Mouse (Mus musculus): ENCODE data around the gene Cpped1. TPM values are rescaled to one million over a fixed set of nuclear protein-coding genes. Genes with fewer than 3 reads are reported as not detected.
A peak's percentile ranks its signal among the peaks of the same experiment; 100 is the strongest.

Cpped1 gene
- polyA plus RNA-seq, 1 experiment from 2014 or later, result 13.2 TPM

DNA sequence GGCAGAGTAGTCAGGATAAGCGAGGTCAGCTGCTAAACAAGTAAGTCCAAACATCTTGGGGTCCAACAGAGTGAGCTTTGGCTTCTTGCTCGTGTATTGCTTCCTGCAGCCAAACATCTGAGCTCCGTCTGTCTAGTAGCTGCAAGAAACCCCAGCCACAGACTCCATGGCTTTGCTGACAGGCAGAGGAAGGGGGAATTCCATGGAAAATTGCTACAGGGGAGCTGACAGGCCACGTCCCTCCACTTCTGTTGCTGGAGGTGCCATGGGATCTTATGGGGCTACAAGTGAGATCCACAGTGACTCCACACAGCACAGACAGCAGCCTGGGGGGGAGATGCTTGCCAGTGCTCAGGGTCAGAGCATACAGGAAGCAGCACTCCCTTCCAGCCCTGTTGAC is 123.4 kb downstream of the Cpped1 start:
- no peak overlapping the region for H3K4me2 ChIP-seq (ENCODE audit: low read length)
- no peaks in the 10 kb centered on the region for H3K27me3 ChIP-seq (replicated peaks; ENCODE audit: control insufficient read depth, insufficient read depth, low read length)
- no peaks in the 10 kb centered on the region for H3K36me3 ChIP-seq (ENCODE audit: control insufficient read depth, insufficient read depth)
- no peak overlapping the region for H3K27ac ChIP-seq (ENCODE audit: low read length)
- H3K4me3 ChIP-seq (replicated peaks; ENCODE audit: low read length), result no peak overlapping the region
- no peaks in the 10 kb centered on the region for H3K4me1 ChIP-seq (replicated peaks; ENCODE audit: control insufficient read depth, insufficient read depth, low read length)
- WGBS, result 87% methylated on average over 4 of the region's 4 CpGs
- H3K9me3 ChIP-seq (ENCODE audit: control insufficient read depth, low read length), result no peaks in the 10 kb centered on the region
- no peak for ATAC-seq
- H3K9ac ChIP-seq (replicated peaks; ENCODE audit: low read depth, low read length), result no peak overlapping the region

DNA sequence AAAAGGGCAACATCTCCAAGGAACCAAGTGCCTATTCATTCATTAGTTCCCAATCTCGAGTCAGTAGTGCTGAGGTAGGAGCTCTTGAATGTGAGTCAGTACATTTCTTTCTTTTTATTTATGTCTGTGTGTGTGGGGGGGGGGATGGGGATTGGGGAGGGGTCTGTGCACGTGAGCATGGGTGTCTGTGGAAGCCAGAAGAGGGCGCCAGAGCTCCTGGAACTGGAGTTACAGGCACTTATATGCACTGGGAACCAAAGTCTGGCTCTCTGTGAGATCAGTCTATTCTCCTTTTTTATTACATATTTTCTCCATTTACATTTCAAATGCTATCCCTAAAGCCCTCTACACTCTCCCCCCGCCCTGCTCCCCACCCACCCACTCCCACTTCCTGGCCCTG is 124.9 kb downstream of the Cpped1 start:
- ATAC-seq, result no peak
- Histone ChIP-seq H3K4me3 (replicated peaks; ENCODE audit: low read length) (no peak overlapping the region), H3K4me1 (replicated peaks; ENCODE audit: control insufficient read depth, insufficient read depth, low read length) (no peaks in the 10 kb centered on the region; the same call in 1 of the 2 replicates), H3K36me3 (ENCODE audit: control insufficient read depth, insufficient read depth) (no peaks in the 10 kb centered on the region), H3K9me3 (ENCODE audit: control insufficient read depth, low read length) (no peaks in the 10 kb centered on the region), H3K27me3 (replicated peaks; ENCODE audit: control insufficient read depth, insufficient read depth, low read length) (no peaks in the 10 kb centered on the region), H3K9ac (replicated peaks; ENCODE audit: low read depth, low read length) (no peak overlapping the region), H3K4me2 (ENCODE audit: low read length) (no peak overlapping the region), H3K27ac (ENCODE audit: low read length) (no peak overlapping the region)
- WGBS, result 56% methylated on average over 4 of the region's 4 CpGs

DNA sequence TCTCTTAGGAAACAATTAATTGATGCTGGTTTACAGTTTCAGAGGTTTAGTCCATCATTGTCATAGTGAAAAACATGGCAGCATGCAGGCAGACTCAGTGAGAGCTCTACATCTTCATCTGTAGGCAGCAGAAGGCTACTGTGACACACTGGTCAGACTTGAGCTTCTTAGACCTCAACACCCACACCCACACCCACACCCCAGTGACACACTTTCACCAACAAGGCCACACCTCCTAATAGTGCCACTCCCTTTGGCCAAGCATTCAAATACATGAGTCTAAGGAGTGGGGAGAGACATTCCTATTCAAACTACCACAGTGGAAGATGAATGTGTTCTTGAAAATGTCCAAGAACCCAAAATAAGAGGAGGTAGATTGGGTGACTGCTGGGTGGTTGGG is 125.9 kb downstream of the Cpped1 start:
- Histone ChIP-seq H3K36me3 (ENCODE audit: control insufficient read depth, insufficient read depth) (no peaks in the 10 kb centered on the region), H3K9me3 (ENCODE audit: control insufficient read depth, low read length) (no peaks in the 10 kb centered on the region), H3K4me1 (replicated peaks; ENCODE audit: control insufficient read depth, insufficient read depth, low read length) (no peaks in the 10 kb centered on the region; the same call in 1 of the 2 replicates), H3K4me2 (ENCODE audit: low read length) (no peak overlapping the region), H3K4me3 (replicated peaks; ENCODE audit: low read length) (no peak overlapping the region), H3K27ac (ENCODE audit: low read length) (no peak overlapping the region), H3K9ac (replicated peaks; ENCODE audit: low read depth, low read length) (no peak overlapping the region), H3K27me3 (replicated peaks; ENCODE audit: control insufficient read depth, insufficient read depth, low read length) (no peaks in the 10 kb centered on the region)
- ATAC-seq, result no peak

DNA sequence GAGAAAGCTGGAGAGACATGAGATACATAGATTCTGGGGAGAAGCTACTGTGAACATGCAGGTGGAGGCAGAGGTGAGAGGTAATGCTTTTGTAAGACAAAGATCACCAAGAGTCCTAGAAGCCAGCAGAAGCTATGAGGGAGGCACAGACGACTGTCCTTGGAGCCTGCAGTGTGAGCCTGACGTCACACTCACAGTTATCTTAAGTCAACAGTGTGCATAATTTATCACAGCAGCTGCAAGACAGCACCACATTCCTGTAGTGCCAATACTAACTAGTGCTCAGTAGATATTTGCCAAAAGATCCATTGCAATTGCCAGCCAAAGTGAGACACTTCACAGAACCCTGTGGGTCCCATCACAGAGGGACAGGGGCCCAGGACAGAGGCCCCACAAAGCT is 127.2 kb downstream of the Cpped1 start:
- WGBS, result 44% methylated on average over 2 of the region's 2 CpGs
- peak; percentile 62; the same call in 1 of the 2 replicates for ATAC-seq
- no peak overlapping the region for H3K27ac ChIP-seq (ENCODE audit: low read length)

DNA sequence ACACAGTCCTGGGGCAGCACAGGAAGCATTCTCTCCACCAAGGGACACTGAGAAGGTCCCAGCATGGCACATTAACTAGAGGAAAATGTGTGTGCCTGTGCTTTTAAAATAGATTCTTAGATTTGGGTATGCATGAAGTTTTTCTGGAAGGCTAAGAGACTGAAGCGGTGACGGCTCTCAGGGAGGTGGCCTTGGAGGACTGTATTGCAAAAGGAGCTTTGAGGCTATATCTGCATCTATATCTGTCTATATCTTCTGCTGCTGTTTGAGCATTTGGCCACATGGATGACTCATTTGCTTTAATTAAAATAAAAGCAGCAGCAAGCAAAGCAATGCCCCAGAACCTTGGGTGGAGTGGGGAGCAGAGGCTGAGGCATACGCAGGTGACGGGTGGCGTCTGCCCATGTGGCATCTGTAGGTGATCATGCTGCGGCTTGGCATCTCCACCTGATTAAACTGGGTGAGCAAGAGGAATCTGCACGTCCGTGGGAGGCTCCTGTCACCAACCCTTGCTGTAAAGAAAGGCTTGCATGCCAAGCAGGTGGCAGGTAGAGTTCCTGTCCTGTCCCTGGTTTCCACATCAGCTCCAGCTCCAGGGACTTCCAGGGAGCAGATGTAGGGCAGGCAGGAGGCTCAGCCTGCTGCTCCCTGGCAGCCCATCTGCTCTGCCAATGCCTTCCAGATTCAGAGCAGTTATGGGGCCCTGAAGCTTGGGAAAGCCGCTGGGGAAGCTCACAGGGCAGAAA is 130.4 kb downstream of the Cpped1 start:
- no peaks in the 10 kb centered on the region for H3K36me3 ChIP-seq (ENCODE audit: control insufficient read depth, insufficient read depth)
- H3K9me3 ChIP-seq (ENCODE audit: control insufficient read depth, low read length), result no peaks in the 10 kb centered on the region
- no peak overlapping the region for H3K9ac ChIP-seq (replicated peaks; ENCODE audit: low read depth, low read length)
- no peak overlapping the region for H3K27ac ChIP-seq (ENCODE audit: low read length)
- 88% methylated on average over 9 of the region's 9 CpGs for WGBS
- H3K4me1 ChIP-seq (replicated peaks; ENCODE audit: control insufficient read depth, insufficient read depth, low read length), result no peaks in the 10 kb centered on the region; the same call in 1 of the 2 replicates
- no peak overlapping the region for H3K4me2 ChIP-seq (ENCODE audit: low read length)
- H3K4me3 ChIP-seq (replicated peaks; ENCODE audit: low read length), result no peak overlapping the region
- no peak for ATAC-seq
- no peaks in the 10 kb centered on the region for H3K27me3 ChIP-seq (replicated peaks; ENCODE audit: control insufficient read depth, insufficient read depth, low read length)

More for the DNA sequence above, 127.2 kb downstream of the Cpped1 start:
- no peak overlapping the region for H3K4me2 ChIP-seq (ENCODE audit: low read length)
- no peaks in the 10 kb centered on the region for H3K9me3 ChIP-seq (ENCODE audit: control insufficient read depth, low read length)
- H3K9ac ChIP-seq (replicated peaks; ENCODE audit: low read depth, low read length), result no peak overlapping the region
- H3K27me3 ChIP-seq (replicated peaks; ENCODE audit: control insufficient read depth, insufficient read depth, low read length), result no peaks in the 10 kb centered on the region
- no peaks in the 10 kb centered on the region for H3K36me3 ChIP-seq (ENCODE audit: control insufficient read depth, insufficient read depth)
- H3K4me3 ChIP-seq (replicated peaks; ENCODE audit: low read length), result no peak overlapping the region
- H3K4me1 ChIP-seq (replicated peaks; ENCODE audit: control insufficient read depth, insufficient read depth, low read length), result no peaks in the 10 kb centered on the region; the same call in 1 of the 2 replicates

DNA sequence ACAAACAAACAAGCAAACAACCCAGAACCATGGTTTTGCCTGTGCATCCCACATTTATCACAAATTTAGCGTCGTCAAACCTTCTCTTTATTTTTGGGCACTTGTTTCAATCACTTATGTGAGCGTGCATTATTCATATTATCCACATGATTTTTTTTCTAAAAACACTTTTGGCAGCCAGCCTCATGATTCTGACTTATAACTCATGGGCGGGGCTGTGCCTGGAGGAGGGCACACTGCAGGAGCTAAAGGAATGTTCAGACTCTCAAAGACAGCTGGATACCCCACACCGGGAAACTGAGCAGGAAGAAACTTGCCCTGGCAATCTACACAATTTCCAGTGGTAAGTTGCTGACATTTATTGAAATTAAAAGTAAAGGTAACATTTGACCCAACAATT is 131.1 kb downstream of the Cpped1 start:
- no peak overlapping the region for H3K4me3 ChIP-seq (replicated peaks; ENCODE audit: low read length)
- no peak overlapping the region for H3K9ac ChIP-seq (replicated peaks; ENCODE audit: low read depth, low read length)

DNA sequence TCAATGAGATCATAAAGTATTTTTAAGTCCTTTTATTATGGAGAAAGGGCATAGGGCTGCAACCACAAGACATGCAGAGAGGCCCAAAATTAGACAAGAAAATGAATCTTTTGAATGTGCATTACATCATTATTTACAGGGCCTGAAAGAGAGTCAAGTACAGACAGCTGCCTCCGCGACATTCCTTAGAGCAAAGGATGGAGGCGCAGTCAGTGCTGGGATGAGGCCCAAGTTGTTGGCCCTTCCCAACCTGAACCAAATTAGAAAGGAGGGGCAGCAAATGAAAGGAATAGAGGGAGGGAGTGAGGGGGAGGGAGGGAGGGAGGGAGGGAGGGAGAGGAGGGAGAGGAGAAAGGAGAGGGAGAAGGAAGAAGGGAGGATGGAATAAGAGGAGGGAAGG is 132.7 kb downstream of the Cpped1 start:
- H3K36me3 ChIP-seq (ENCODE audit: control insufficient read depth, insufficient read depth), result no peaks in the 10 kb centered on the region
- H3K9me3 ChIP-seq (ENCODE audit: control insufficient read depth, low read length), result no peaks in the 10 kb centered on the region
- no peaks in the 10 kb centered on the region for H3K27me3 ChIP-seq (replicated peaks; ENCODE audit: control insufficient read depth, insufficient read depth, low read length)
- no peaks in the 10 kb centered on the region; the same call in 1 of the 2 replicates for H3K4me1 ChIP-seq (replicated peaks; ENCODE audit: control insufficient read depth, insufficient read depth, low read length)
- no peak overlapping the region for H3K27ac ChIP-seq (ENCODE audit: low read length)
- no peak overlapping the region for H3K4me2 ChIP-seq (ENCODE audit: low read length)
- ATAC-seq, result no peak
- H3K4me3 ChIP-seq (replicated peaks; ENCODE audit: low read length), result no peak overlapping the region
- WGBS, result 20% methylated on average over 3 of the region's 3 CpGs
- H3K9ac ChIP-seq (replicated peaks; ENCODE audit: low read depth, low read length), result no peak overlapping the region

More for the DNA sequence above, 131.1 kb downstream of the Cpped1 start:
- no peak overlapping the region for H3K4me2 ChIP-seq (ENCODE audit: low read length)
- no peaks in the 10 kb centered on the region for H3K36me3 ChIP-seq (ENCODE audit: control insufficient read depth, insufficient read depth)
- no peak overlapping the region for H3K27ac ChIP-seq (ENCODE audit: low read length)
- H3K27me3 ChIP-seq (replicated peaks; ENCODE audit: control insufficient read depth, insufficient read depth, low read length), result no peaks in the 10 kb centered on the region
- H3K4me1 ChIP-seq (replicated peaks; ENCODE audit: control insufficient read depth, insufficient read depth, low read length), result no peaks in the 10 kb centered on the region; the same call in 1 of the 2 replicates
- WGBS, result 79% methylated on average over 5 of the region's 5 CpGs
- ATAC-seq, result no peak
- H3K9me3 ChIP-seq (ENCODE audit: control insufficient read depth, low read length), result no peaks in the 10 kb centered on the region

DNA sequence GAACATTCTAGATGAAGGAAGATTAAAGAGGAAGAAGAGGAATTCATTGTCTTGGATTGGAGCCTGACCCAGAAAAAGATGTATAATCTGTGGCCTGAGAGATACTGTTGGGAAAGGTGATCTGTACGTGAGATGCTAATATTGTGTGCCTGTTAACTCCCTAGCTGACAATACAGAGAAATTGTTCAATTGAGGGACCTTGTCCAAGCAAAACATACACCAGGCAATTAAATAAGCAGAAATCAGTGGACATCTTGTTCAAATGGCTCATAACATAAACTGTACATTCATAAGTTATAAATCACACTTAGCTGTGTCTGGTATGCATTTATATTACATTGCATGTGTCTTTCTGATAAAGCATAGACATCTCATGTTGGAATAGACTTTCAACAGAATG is 134.9 kb downstream of the Cpped1 start:
- H3K27me3 ChIP-seq (replicated peaks; ENCODE audit: control insufficient read depth, insufficient read depth, low read length), result no peaks in the 10 kb centered on the region
- 88% methylated on average over 1 of the region's 1 CpGs for WGBS
- no peak for ATAC-seq
- no peak overlapping the region for H3K4me2 ChIP-seq (ENCODE audit: low read length)
- H3K4me1 ChIP-seq (replicated peaks; ENCODE audit: control insufficient read depth, insufficient read depth, low read length), result no peaks in the 10 kb centered on the region; the same call in 1 of the 2 replicates
- H3K36me3 ChIP-seq (ENCODE audit: control insufficient read depth, insufficient read depth), result no peaks in the 10 kb centered on the region
- no peak overlapping the region for H3K27ac ChIP-seq (ENCODE audit: low read length)
- H3K9me3 ChIP-seq (ENCODE audit: control insufficient read depth, low read length), result no peaks in the 10 kb centered on the region
- H3K4me3 ChIP-seq (replicated peaks; ENCODE audit: low read length), result no peak overlapping the region
- H3K9ac ChIP-seq (replicated peaks; ENCODE audit: low read depth, low read length), result no peak overlapping the region

DNA sequence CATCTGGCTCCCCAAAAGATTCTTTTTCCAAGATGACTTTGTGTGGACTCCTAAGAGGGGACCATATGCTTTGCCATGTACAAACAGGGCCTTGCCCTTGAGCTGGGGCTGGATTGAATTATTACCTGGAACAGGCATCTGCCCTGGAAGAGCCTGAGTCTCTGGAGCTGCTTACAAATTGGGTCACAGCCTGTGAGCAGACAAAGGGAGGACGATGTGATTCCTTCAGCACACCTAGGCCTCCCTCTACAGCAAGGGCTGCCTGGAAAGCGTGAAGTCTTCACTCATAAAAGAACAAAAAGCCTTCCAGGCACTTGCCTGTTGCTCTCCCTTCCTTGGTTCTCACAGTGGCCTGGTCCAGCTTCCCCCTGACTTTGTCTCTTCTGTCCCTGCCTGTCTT is 136.9 kb downstream of the Cpped1 start:
- no peak overlapping the region for H3K27ac ChIP-seq (ENCODE audit: low read length)
- H3K9ac ChIP-seq (replicated peaks; ENCODE audit: low read depth, low read length), result no peak overlapping the region
- no peak for ATAC-seq
- H3K4me1 ChIP-seq (replicated peaks; ENCODE audit: control insufficient read depth, insufficient read depth, low read length), result no peaks in the 10 kb centered on the region
- no peaks in the 10 kb centered on the region for H3K9me3 ChIP-seq (ENCODE audit: control insufficient read depth, low read length)
- no peaks in the 10 kb centered on the region for H3K36me3 ChIP-seq (ENCODE audit: control insufficient read depth, insufficient read depth)
- no peaks in the 10 kb centered on the region for H3K27me3 ChIP-seq (replicated peaks; ENCODE audit: control insufficient read depth, insufficient read depth, low read length)
- H3K4me2 ChIP-seq (ENCODE audit: low read length), result no peak overlapping the region
- no peak overlapping the region for H3K4me3 ChIP-seq (replicated peaks; ENCODE audit: low read length)
- 69% methylated on average over 2 of the region's 2 CpGs for WGBS

Data from forebrain, embryonic 16.5 days (tissue).